Mouse (Mus musculus) brain, embryonic 18.5 days (tissue): ENCODE data around the gene Hspb6.

Experiments
- DNase-seq: peaks from one replicate; pipeline ENCODE4 v3.0.0-alpha.2; 2012; ENCODE audit warnings: low read depth, low spot score

The Hspb6 gene

GRCm38 (mm10) chr7:30553021-30553589, 1.1 kb downstream of the Hspb6 start:
- DNase-seq, result no peak

- no peak for DNase-seq
Observed at GRCm38 (mm10) chr7:30553810-30554584, 2.0 kb downstream of the Hspb6 start.

GRCm38 (mm10) chr7:30556894-30557536, 5.0 kb downstream of the Hspb6 start:
- no peak for DNase-seq

- no peak for DNase-seq
Observed at GRCm38 (mm10) chr7:30557901-30558514, 6.0 kb downstream of the Hspb6 start.

- DNase-seq, result no peak
Observed at GRCm38 (mm10) chr7:30558656-30559442, 6.9 kb downstream of the Hspb6 start.

GRCm38 (mm10) chr7:30559443-30559954, 7.5 kb downstream of the Hspb6 start, which contains the start of gene Lin37:
TSS of gene Lin37 (minus strand) at chr7:30559838.
- DNase-seq, result peak; percentile 98

GRCm38 (mm10) chr7:30560296-30560695, 8.3 kb downstream of the Hspb6 start:
- no peak for DNase-seq

- no peak for DNase-seq
Observed at GRCm38 (mm10) chr7:30562526-30563116, 10.6 kb downstream of the Hspb6 start.

- peak; percentile 97 for DNase-seq
Observed at GRCm38 (mm10) chr7:30563117-30563905, 11.3 kb downstream of the Hspb6 start, which contains the start of the genes U2af1l4, Gm49396 and Psenen. TSS of gene U2af1l4 (plus strand) at chr7:30563301. TSS of gene Gm49396 (plus strand) at chr7:30563344. TSS of gene Psenen (minus strand) at chr7:30563627.

- no peak for DNase-seq
Observed at GRCm38 (mm10) chr7:30563906-30564280, 11.9 kb downstream of the Hspb6 start.

GRCm38 (mm10) chr7:30564970-30565571, 13.1 kb downstream of the Hspb6 start, which contains the start of gene Igflr1:
TSS of gene Igflr1 (plus strand) at chr7:30565427.
- DNase-seq, result no peak

GRCm38 (mm10) chr7:30566033-30566432, 14.1 kb downstream of the Hspb6 start:
- DNase-seq, result no peak

GRCm38 (mm10) chr7:30567555-30567954, 15.6 kb downstream of the Hspb6 start:
- no peak for DNase-seq

- DNase-seq, result no peak
Observed at GRCm38 (mm10) chr7:30572389-30572788, 20.4 kb downstream of the Hspb6 start.

GRCm38 (mm10) chr7:30572969-30573368, 21.0 kb downstream of the Hspb6 start:
- DNase-seq, result no peak

- DNase-seq, result no peak
Observed at GRCm38 (mm10) chr7:30579950-30580349, 28.0 kb downstream of the Hspb6 start.

GRCm38 (mm10) chr7:30581547-30581946, 29.6 kb downstream of the Hspb6 start:
- no peak for DNase-seq

- no peak for DNase-seq
Observed at GRCm38 (mm10) chr7:30584339-30584738, 32.4 kb downstream of the Hspb6 start.

GRCm38 (mm10) chr7:30585170-30585569, 33.2 kb downstream of the Hspb6 start:
- no peak for DNase-seq
